8 mouse cellular contexts compared by ENCODE assay signal in genomic region chr8:115160407-115160806, GRCm38 (mm10).
DNase-seq lines count a peak whose midpoint lies in the region; ATAC-seq lines count a peak whose summit lies in the region.

No protein-coding gene starts in this region.

- peak overlapping the region; percentile 70 for H3K4me2 ChIP-seq in kidney, embryonic 16.5 days (replicated peaks; ENCODE audit: low read depth, low read length)
- peak overlapping the region; percentile 47; the same call in 1 of the 2 replicates for H3K4me2 ChIP-seq in forebrain, embryonic 11.5 days (ENCODE audit: low read depth, low read length, severe bottlenecking)
- peak overlapping the region; percentile 52 for H3K4me2 ChIP-seq in midbrain, embryonic 15.5 days

- H3K36me3 ChIP-seq in kidney, embryonic 16.5 days (ENCODE audit: insufficient read depth, low read length) = no peaks in the 10 kb centered on the region
- no peaks in the 10 kb centered on the region for H3K36me3 ChIP-seq in forebrain, embryonic 11.5 days (ENCODE audit: control insufficient read depth, insufficient read depth, low read length)
- H3K36me3 ChIP-seq in midbrain, embryonic 15.5 days (replicated peaks) = no peaks in the 10 kb centered on the region

- H3K27me3 ChIP-seq in kidney, embryonic 16.5 days (ENCODE audit: insufficient read depth, low read length) = peaks cover 14% of the 10 kb centered on the region
- H3K27me3 ChIP-seq in forebrain, embryonic 11.5 days (ENCODE audit: control insufficient read depth, insufficient read depth, low read length) = peaks cover 4% of the 10 kb centered on the region; the same call in 1 of the 2 replicates
- H3K27me3 ChIP-seq in midbrain, embryonic 15.5 days (replicated peaks) = peaks cover 15% of the 10 kb centered on the region

- peak overlapping the region; percentile 48 for H3K4me3 ChIP-seq in kidney, embryonic 16.5 days (ENCODE audit: low read length)
- no peak overlapping the region; the same call in 1 of the 2 replicates for H3K4me3 ChIP-seq in forebrain, embryonic 11.5 days (ENCODE audit: low read depth, low read length)
- peak overlapping the region; percentile 22; the same call in 1 of the 2 replicates for H3K4me3 ChIP-seq in midbrain, embryonic 15.5 days

- DNase-seq in kidney, postnatal 4 days = no peak
- no peak for DNase-seq in forebrain, embryonic 11.5 days (ENCODE audit: low spot score)
- peak; percentile 24 for DNase-seq in induced T-regulatory cell, adult 2 months (ENCODE audit: low read depth)
- DNase-seq in left cerebral cortex, adult 8-10 months (ENCODE audit: low spot score in 2 of 2) = no peak
- no peak for DNase-seq in layer of hippocampus, postnatal 10 days (ENCODE audit: low spot score in 2 of 2)

- H3K27ac ChIP-seq in kidney, embryonic 16.5 days (ENCODE audit: low read length) = no peak overlapping the region
- H3K27ac ChIP-seq in forebrain, embryonic 11.5 days (ENCODE audit: low read depth, low read length) = no peak overlapping the region
- H3K27ac ChIP-seq in midbrain, embryonic 15.5 days = no peak overlapping the region

- H3K4me1 ChIP-seq in kidney, embryonic 16.5 days (ENCODE audit: insufficient read depth, low read length) = peaks cover 25% of the 10 kb centered on the region
- peaks cover 14% of the 10 kb centered on the region for H3K4me1 ChIP-seq in forebrain, embryonic 11.5 days (replicated peaks; ENCODE audit: control insufficient read depth, insufficient read depth, low read length)
- H3K4me1 ChIP-seq in midbrain, embryonic 15.5 days = peaks cover 30% of the 10 kb centered on the region

- no peaks in the 10 kb centered on the region for H3K9me3 ChIP-seq in kidney, embryonic 16.5 days (ENCODE audit: low read length)
- no peaks in the 10 kb centered on the region for H3K9me3 ChIP-seq in forebrain, embryonic 11.5 days (ENCODE audit: control insufficient read depth, low read length)
- no peaks in the 10 kb centered on the region for H3K9me3 ChIP-seq in midbrain, embryonic 15.5 days

- H3K9ac ChIP-seq in kidney, embryonic 16.5 days (replicated peaks; ENCODE audit: low read length) = peak overlapping the region; percentile 66
- no peak overlapping the region; the same call in 1 of the 2 replicates for H3K9ac ChIP-seq in forebrain, embryonic 11.5 days (ENCODE audit: low read length)
- no peak overlapping the region for H3K9ac ChIP-seq in midbrain, embryonic 15.5 days

- WGBS in kidney, embryonic 16.5 days = 81% methylated on average over 5 of the region's 5 CpGs
- WGBS in forebrain, embryonic 11.5 days = 84% methylated on average over 5 of the region's 5 CpGs
- 87% methylated on average over 5 of the region's 5 CpGs for WGBS in midbrain, embryonic 15.5 days

- no peak for ATAC-seq in kidney, embryonic 16.5 days (ENCODE audit: low FRiP score, low TSS enrichment)
- no peak for ATAC-seq in forebrain, embryonic 11.5 days (replicated peaks; ENCODE audit: low FRiP score)
- no peak for ATAC-seq in midbrain, embryonic 15.5 days (replicated peaks)
- no peak for ATAC-seq in erythroid progenitor cell, adult 5-6 weeks (replicated peaks; ENCODE audit: low FRiP score, poor library complexity, severe bottlenecking)
